Mouse (Mus musculus) layer of hippocampus, adult 9-10 months (tissue): ENCODE measurements around the gene Vmn2r101.

Experiments
- DNase-seq: peaks from one replicate; pipeline ENCODE4 v3.0.0; 2022; ENCODE audit warnings: low spot score

Gene Vmn2r101

DNA sequence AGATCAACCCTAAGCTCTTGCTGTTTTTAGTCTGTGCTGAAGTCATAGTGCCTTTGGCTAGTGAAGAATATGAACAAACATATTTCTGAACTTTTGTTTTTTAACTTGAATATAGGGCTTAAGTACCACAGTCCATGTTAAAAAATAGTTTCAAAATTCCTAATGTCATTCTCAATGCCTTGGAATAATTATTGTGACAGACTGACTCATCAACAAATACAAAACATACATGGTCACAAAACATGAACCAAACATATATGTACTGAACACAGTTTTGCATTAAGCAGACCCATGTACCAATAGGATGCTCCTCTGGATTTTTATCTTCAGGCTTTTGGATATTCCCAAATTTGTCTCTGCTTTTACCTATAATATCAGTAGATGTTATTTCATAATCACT, at the start of gene Vmn2r101:
Gene Vmn2r101 (plus strand): TSS at position 301 of the 400 bp plus-strand sequence.
- no peak for DNase-seq

- no peak for DNase-seq
Observed at GRCm38 (mm10) chr17:19629328-19629727, 52.3 kb downstream of the Vmn2r101 start.

- DNase-seq = no peak
Observed at GRCm38 (mm10) chr17:19658447-19658846, 81.4 kb downstream of the Vmn2r101 start.

DNA sequence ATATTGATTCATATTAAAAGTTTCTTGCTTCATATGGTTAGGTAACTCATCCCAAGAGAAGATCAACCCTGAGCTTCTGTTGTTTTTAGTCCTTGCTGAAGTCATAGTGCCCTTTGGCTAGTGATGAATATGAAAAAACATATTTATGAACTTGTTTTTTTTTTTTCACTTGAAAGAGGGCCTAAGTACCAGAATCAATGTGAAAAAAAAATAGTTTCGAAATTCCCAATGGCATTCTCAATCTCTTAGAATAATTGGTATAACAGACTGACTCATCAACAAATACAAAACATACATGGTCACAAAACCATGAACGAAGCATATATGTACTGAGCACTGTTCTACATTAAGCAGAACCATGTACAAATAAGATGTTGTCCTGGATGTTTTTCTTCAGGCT, 83.0 kb downstream of the Vmn2r101 start, which contains the start of gene Vmn2r102:
Gene Vmn2r102 (plus strand): TSS at position 301 of the 400 bp plus-strand sequence.
- no peak for DNase-seq
